Mouse (Mus musculus): Measurements from ENCODE around the gene Rassf2. TPM values are rescaled to one million over a fixed set of nuclear protein-coding genes. Genes with fewer than 3 reads are reported as not detected.

Gene Rassf2
- total RNA-seq, 2 experiments from 2014 or later, result 31.4 to 34.8 TPM

GRCm38 (mm10) chr2:132035470-132035835 lies 5.4 kb upstream of the Rassf2 start:
- no peak for DNase-seq (ENCODE audit: extremely low spot score in 1 of 2, low spot score in 1 of 2)

GRCm38 (mm10) chr2:132034590-132035469 lies 4.8 kb upstream of the Rassf2 start:
- no peak for DNase-seq (ENCODE audit: extremely low spot score in 1 of 2, low spot score in 1 of 2)

DNA sequence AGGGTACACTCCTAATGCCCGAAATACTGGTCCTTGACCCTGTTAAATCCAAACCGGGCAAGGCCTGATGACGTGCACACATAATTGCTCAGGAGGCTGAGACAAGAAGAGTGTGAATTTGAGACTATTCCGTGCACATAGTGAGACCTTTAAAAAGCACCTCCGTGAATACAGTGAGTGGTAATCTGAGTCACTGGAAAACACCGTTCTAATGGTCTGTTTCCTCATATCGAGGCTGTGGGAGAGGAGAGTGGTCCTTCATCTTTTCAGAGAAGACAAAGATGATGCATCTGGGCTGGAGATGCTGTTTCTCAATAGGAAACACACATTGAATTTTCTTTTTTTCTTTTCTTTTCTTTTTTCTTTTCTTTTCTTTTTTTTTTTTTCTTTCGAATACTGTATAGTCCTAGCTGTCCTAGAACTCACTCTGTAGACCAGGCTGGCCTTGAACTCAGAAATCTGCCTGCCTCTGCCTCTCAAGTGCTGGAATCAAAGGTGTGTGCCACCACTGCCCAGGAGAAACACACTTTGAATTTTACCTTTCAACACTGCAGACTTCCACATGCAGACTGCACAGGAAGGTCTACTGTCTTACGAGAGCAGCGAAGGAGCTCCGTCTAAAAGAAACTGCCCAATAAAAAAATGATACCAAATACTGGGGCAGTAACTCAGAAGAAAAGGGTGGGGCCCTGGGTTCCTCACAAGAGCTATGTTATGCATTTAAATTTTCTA lies 1.5 kb upstream of the Rassf2 start:
- DNase-seq (ENCODE audit: extremely low spot score in 1 of 2, low spot score in 1 of 2), result no peak

DNA sequence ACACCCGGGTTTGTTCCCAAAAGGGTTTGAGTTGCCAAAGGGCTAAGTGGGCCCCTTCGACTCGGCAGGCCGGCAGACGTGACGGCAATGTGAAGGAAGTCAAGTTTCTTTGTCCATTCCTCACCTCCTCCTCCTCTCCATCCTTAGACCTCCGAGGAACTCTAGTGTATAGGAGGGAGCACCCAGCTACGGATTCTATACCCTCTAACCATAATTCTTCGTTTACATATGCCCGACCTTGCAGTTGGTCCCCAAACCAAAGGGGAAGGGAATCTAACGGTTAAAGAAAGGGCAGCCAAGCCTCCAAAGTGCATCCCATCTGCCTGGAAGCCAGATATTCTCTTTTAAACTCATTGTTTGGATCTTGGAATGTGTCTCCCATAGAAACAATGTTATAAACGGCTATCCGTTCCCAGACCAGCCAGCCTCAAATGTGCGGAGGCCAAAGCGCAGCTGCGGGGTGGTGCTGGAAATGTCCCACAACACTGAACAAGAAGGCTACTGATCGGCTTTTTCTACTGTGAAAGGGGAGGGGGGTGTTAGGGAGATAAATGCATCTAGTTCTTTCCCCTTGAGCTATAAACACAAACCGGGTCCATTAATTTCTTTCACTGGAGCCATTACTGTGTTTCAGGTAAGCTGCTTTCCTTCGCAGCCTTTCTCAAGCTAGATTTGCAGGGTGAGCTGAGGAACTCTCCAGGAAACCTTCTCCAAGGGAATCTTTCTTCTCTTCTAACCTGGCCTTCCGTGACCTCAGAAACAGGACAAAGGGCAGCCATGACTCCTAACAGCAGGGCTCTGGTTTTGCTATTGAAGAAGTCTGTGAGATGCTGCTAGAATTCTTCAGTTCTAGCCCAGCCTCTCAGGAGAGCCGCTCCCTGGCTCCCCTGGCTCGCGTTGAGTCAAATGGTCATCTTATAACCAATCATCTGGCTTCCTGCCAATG lies 633 bp upstream of the Rassf2 start:
- no peak for DNase-seq (ENCODE audit: extremely low spot score in 1 of 2, low spot score in 1 of 2)

DNA sequence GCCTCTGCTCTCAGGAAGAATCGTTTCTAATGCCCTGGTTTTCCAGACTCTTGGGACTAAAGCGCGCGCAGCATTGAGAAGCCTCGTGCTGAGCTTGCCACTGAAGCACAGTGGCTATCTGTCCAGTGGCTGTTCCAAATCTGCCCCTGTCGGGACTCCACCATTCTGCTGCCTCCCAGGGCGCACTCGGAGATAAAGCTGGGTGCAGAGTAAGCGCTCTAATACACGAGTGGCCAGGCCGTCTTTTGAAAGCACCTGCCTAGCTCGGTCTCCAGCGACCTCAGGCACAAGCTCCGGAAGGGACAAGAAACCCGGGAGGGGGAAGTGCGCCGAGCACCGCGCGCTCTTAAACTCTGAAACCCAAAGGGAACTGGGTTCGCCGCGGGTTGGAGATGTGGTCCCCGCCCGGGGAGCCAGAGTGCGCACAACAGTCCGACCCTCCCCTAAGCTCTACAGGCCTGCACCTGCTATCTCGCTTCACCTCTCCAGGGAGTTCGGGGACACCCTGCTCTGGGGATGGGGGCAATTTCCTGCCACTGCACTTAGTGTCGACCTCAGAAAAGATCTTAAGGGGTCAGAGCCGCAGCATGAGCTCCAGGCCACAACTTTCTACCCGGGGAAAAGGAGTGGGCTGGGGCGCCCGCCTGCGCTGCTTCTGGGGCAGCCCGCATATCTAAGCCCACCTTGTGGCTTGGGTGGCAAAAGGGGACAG lies 1.0 kb downstream of the Rassf2 start:
- peak in 1 of 2 experiments; percentile 32 for DNase-seq (ENCODE audit: extremely low spot score in 1 of 2, low spot score in 1 of 2)

DNA sequence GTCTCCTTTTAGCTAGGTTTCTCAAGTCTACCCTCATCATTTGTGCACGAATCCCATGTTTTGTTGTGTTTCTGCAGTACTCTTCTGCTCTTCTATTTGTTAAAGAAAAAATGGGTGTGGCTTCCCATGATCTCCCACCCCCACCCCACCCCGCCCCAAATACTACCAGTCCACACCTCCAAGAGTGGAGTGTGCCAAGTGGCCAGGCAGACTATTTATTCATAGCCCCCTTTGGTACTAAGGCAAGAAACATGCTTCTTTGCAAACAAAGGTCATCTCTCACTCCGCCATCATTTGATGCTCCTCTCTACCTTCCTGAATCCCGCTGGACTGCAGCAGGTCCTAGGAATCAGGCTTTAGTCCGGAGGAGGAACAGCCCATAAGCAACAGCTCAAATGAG lies 2.0 kb downstream of the Rassf2 start:
- DNase-seq (ENCODE audit: extremely low spot score in 1 of 2, low spot score in 1 of 2), result no peak

DNA sequence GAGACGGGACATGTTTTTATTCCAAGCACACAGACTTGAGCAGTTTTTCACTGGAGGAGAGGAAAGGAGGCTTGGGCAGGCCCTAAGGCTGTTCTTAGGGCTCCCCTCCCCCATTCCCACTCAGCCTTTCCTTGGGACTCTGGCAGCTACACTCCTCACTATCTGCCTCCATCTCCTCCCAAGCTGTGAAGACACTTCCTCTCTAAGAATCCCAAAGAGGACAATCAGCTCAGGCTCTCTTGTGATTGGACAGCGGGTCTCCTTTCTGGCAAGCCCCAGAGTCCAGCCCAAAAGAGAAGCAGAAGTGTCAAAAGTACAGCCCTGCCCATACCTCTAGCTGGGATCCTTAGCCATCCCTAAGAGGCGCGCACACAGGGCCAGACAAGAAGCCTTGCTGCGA lies 2.7 kb downstream of the Rassf2 start:
- no peak for DNase-seq (ENCODE audit: extremely low spot score in 1 of 2, low spot score in 1 of 2)

GRCm38 (mm10) chr2:132024028-132024427 lies 6.0 kb downstream of the Rassf2 start:
- DNase-seq (ENCODE audit: extremely low spot score in 1 of 2, low spot score in 1 of 2), result no peak

GRCm38 (mm10) chr2:132022621-132023020 lies 7.4 kb downstream of the Rassf2 start:
- DNase-seq (ENCODE audit: extremely low spot score in 1 of 2, low spot score in 1 of 2), result no peak

GRCm38 (mm10) chr2:132021616-132022015 lies 8.4 kb downstream of the Rassf2 start:
- no peak for DNase-seq (ENCODE audit: extremely low spot score in 1 of 2, low spot score in 1 of 2)

- DNase-seq (ENCODE audit: extremely low spot score in 1 of 2, low spot score in 1 of 2), result no peak
Measured at GRCm38 (mm10) chr2:132020991-132021541, 9.0 kb downstream of the Rassf2 start.

DNA sequence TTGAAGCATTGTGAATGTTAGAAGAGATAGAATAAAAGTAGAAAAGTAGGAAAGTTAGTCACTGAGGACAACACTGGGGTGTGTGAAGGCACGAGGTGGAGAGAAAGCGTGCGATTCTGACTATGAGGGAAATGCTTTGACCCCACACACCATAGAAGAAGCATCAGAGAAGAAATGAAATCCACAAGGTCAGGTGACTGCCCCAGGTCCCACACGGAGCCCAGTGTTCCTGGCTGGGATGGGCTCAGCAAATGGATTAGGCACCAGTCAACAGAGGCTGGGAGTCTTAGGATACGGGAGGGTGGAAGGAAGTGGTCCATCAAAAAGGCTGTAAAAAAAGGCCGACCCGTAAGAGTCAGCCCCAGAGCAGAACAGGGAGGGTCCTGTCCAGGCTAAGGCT lies 9.6 kb downstream of the Rassf2 start:
- DNase-seq (ENCODE audit: extremely low spot score in 1 of 2, low spot score in 1 of 2), result no peak

DNA sequence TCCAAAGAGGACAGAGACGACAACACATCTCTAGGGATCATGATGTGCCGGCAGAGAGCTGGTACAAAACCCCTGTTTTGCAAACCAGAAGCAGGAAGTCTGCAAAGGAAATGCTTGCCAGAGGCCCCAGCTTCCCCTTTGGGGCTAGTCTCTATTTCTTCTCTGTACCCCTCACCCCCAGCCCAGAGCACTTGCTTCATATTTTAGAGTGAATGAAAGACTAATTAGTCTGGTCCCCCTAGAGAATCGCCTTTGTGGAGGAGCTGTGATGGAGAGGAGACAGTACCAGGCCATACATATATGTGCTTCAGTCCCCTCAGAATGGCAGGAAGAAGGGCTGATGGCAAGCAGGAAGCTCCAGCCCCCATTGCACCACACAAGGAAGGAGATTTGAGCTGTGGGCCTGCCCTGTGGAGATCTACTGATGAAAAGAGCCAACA lies 10.7 kb downstream of the Rassf2 start:
- no peak for DNase-seq (ENCODE audit: extremely low spot score in 1 of 2, low spot score in 1 of 2)

- no peak for DNase-seq (ENCODE audit: extremely low spot score in 1 of 2, low spot score in 1 of 2)
Measured at GRCm38 (mm10) chr2:132018156-132018555, 11.9 kb downstream of the Rassf2 start.

DNA sequence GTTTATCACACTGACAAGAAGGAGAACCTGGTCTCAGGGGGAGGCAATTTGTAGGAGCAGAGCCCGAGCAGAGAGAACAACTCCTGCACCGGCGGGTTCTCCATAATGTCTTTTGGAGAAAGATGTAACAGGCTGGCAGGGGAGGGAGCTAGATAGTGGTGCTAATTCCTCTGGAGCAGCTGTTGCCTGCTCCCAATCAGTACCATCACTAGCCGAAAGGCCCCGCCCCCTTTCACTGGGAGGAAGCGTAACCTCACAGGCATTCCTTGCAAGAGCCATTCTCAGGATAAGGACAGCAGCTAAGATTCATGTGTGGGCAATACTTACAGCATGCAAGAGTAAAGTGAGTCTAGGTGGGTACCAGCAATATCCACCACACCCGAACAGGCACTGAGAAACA lies 12.4 kb downstream of the Rassf2 start:
- DNase-seq (ENCODE audit: extremely low spot score in 1 of 2, low spot score in 1 of 2), result no peak

DNA sequence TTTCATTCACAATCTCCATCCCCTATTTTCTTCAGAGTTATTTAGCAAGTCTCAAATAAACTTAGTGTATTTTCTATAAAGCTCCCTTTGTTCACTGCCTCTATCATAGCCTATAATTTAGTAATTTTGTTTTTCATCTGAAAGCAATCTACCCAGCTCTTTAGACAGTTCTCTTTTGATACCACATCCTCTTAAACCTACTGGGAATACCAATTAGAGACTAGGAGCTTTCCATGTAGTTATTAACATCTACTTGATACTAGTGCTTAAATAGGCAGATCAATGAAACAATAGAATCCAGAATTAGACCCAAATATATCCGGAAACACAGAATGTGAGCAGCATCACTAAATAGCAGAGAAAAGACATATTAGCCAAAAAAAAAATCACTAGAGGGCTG lies 14.0 kb downstream of the Rassf2 start:
- DNase-seq (ENCODE audit: extremely low spot score in 1 of 2, low spot score in 1 of 2), result no peak

GRCm38 (mm10) chr2:132013152-132013551 lies 16.9 kb downstream of the Rassf2 start:
- DNase-seq (ENCODE audit: extremely low spot score in 1 of 2, low spot score in 1 of 2), result no peak

GRCm38 (mm10) chr2:132010781-132011180 lies 19.3 kb downstream of the Rassf2 start:
- no peak for DNase-seq (ENCODE audit: extremely low spot score in 1 of 2, low spot score in 1 of 2)

- DNase-seq (ENCODE audit: extremely low spot score in 1 of 2, low spot score in 1 of 2), result no peak
Measured at GRCm38 (mm10) chr2:132008186-132008585, 21.9 kb downstream of the Rassf2 start.

DNA sequence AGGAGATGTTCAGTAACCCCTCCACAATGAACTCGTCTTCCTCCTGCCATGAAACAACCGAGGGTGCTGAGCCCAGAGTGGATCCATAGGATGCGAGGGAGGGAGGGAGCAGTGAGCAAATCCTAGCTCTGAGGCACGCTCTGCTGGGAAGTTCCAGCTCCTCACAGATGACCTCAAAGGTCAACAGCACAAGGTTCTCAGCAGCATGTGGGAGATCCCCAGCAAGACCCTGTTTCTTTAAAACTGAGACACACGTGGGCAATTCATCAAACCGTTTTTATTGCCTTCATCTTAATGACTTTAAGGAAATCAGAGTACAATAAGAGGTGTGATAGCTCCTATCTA lies 22.6 kb downstream of the Rassf2 start:
- DNase-seq (ENCODE audit: extremely low spot score in 1 of 2, low spot score in 1 of 2), result no peak

Data from layer of hippocampus, postnatal 25 days (tissue).